Mouse (Mus musculus): ENCODE data around the gene Mtss1l. TPM values are rescaled to one million over a fixed set of nuclear protein-coding genes. Genes with fewer than 3 reads are reported as not detected.

Gene Mtss1l
- polyA plus RNA-seq, 1 experiment from 2014 or later = 0.89 TPM

- no peaks in the 10 kb centered on the region for H3K36me3 ChIP-seq
- peaks cover 4% of the 10 kb centered on the region; the same call in 1 of the 2 replicates for H3K27me3 ChIP-seq
- WGBS (ENCODE audit: insufficient replicate concordance) = 61% methylated on average over 8 of the region's 8 CpGs
- no peak for DNase-seq
- H3K9ac ChIP-seq = no peak overlapping the region
- no peak overlapping the region for H3K4me3 ChIP-seq (replicated peaks)
- H3K27ac ChIP-seq = no peak overlapping the region
- no peak for ATAC-seq (ENCODE audit: low read depth)
- no peak overlapping the region for H3K4me2 ChIP-seq
- H3K9me3 ChIP-seq (replicated peaks) = no peaks in the 10 kb centered on the region
- H3K4me1 ChIP-seq (replicated peaks) = peaks cover 6% of the 10 kb centered on the region
Observed at GRCm38 (mm10) chr8:110786934-110787333, 65.7 kb downstream of the Mtss1l start.

GRCm38 (mm10) chr8:110787411-110787954, 66.2 kb downstream of the Mtss1l start:
- H3K4me3 ChIP-seq (replicated peaks) = no peak overlapping the region
- peaks cover 4% of the 10 kb centered on the region; the same call in 1 of the 2 replicates for H3K27me3 ChIP-seq
- H3K27ac ChIP-seq = no peak overlapping the region
- no peak overlapping the region for H3K4me2 ChIP-seq
- WGBS (ENCODE audit: insufficient replicate concordance) = 71% methylated on average over 9 of the region's 9 CpGs
- DNase-seq (no peak), ATAC-seq (ENCODE audit: low read depth) (no peak)
- H3K9ac ChIP-seq = no peak overlapping the region
- no peaks in the 10 kb centered on the region for H3K9me3 ChIP-seq (replicated peaks)
- peaks cover 6% of the 10 kb centered on the region for H3K4me1 ChIP-seq (replicated peaks)
- H3K36me3 ChIP-seq = no peaks in the 10 kb centered on the region

DNA sequence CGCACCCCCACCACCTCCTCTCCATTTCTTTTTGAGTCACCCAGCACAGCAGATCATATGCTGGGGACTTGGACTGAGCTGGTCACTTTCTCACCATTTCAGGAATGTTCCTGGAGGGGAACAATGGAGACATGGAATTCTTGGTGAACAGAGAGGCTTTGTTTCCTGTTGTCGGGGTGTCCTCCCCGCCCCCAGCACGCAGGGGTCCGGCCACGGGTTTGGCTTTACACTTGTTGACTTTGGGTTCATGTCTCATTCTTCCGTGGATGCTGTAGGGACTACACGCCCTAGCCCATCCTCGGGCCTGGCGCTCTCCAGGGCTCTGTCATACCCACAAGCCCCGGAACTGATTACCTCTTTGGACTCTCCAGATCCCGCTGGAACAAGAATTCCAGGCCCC, 67.7 kb downstream of the Mtss1l start:
- no peak overlapping the region for H3K4me2 ChIP-seq
- DNase-seq (no peak), ATAC-seq (ENCODE audit: low read depth) (no peak)
- H3K36me3 ChIP-seq = no peaks in the 10 kb centered on the region
- no peak overlapping the region for H3K9ac ChIP-seq
- 44% methylated on average over 12 of the region's 12 CpGs for WGBS (ENCODE audit: insufficient replicate concordance)
- H3K27ac ChIP-seq = no peak overlapping the region
- no peaks in the 10 kb centered on the region for H3K9me3 ChIP-seq (replicated peaks)
- peaks cover 6% of the 10 kb centered on the region for H3K4me1 ChIP-seq (replicated peaks)
- no peak overlapping the region for H3K4me3 ChIP-seq (replicated peaks)
- H3K27me3 ChIP-seq = peaks cover 7% of the 10 kb centered on the region; the same call in 1 of the 2 replicates

DNA sequence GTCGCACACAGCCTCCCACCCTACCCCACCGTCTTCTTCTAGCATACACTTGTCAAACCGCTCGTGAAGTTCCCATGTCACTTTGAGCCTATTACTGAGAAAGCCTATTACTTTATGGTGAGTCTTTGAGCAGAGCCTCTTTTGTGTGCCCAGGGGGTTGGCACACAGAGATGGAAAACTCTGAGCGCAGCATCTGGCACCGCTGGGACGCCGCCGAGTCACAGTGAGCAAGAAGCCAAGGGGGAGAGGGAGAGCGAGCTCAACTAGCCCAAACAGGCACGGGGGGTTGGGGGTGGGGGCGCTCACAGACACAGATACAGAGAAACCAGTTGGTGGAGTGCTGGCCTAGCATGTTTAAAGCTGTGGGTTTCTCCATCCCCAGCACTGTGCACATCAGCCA, 68.3 kb downstream of the Mtss1l start:
- Histone ChIP-seq H3K4me2 (no peak overlapping the region), H3K4me1 (replicated peaks) (peaks cover 6% of the 10 kb centered on the region), H3K9me3 (replicated peaks) (no peaks in the 10 kb centered on the region), H3K9ac (no peak overlapping the region), H3K4me3 (replicated peaks) (no peak overlapping the region), H3K27ac (no peak overlapping the region), H3K36me3 (no peaks in the 10 kb centered on the region), H3K27me3 (peaks cover 7% of the 10 kb centered on the region; the same call in 1 of the 2 replicates)
- ATAC-seq (ENCODE audit: low read depth) = no peak
- no peak for DNase-seq
- 49% methylated on average over 12 of the region's 12 CpGs for WGBS (ENCODE audit: insufficient replicate concordance)

- peaks cover 6% of the 10 kb centered on the region for H3K4me1 ChIP-seq (replicated peaks)
- no peak overlapping the region for H3K9ac ChIP-seq
- no peak overlapping the region for H3K4me2 ChIP-seq
- WGBS (ENCODE audit: insufficient replicate concordance) = 27% methylated on average over 6 of the region's 6 CpGs
- no peaks in the 10 kb centered on the region for H3K36me3 ChIP-seq
- DNase-seq = no peak
- H3K9me3 ChIP-seq (replicated peaks) = no peaks in the 10 kb centered on the region
- peaks cover 7% of the 10 kb centered on the region; the same call in 1 of the 2 replicates for H3K27me3 ChIP-seq
- H3K4me3 ChIP-seq (replicated peaks) = no peak overlapping the region
- ATAC-seq (ENCODE audit: low read depth) = no peak
- no peak overlapping the region for H3K27ac ChIP-seq
Observed at GRCm38 (mm10) chr8:110790270-110790669, 69.0 kb downstream of the Mtss1l start.

Other genes starting within 250 kb of the Mtss1l start
- 14.6 and 17.2 TPM in 2 replicates for gene Vac14, start 102.9 kb upstream of the Mtss1l start, polyA plus RNA-seq (2015; fragmentation: Nextera tagmentation; extraction: Ambion mirVana)
- gene Il34, start 84.4 kb downstream of the Mtss1l start, polyA plus RNA-seq (2015; fragmentation: Nextera tagmentation; extraction: Ambion mirVana) = 0.06 and 0.14 TPM in 2 replicates
- 32.0 and 36.5 TPM in 2 replicates for gene Cog4, start 125.1 kb downstream of the Mtss1l start, polyA plus RNA-seq (2015; fragmentation: Nextera tagmentation; extraction: Ambion mirVana)
- 75.4 and 92.7 TPM in 2 replicates for gene Sf3b3, start 125.3 kb downstream of the Mtss1l start, polyA plus RNA-seq (2015; fragmentation: Nextera tagmentation; extraction: Ambion mirVana)
- 2.8 and 3.0 TPM in 2 replicates for gene Fuk, start 181.0 kb downstream of the Mtss1l start, polyA plus RNA-seq (2015; fragmentation: Nextera tagmentation; extraction: Ambion mirVana)
- gene St3gal2, start 198.4 kb downstream of the Mtss1l start, polyA plus RNA-seq (2015; fragmentation: Nextera tagmentation; extraction: Ambion mirVana) = 21.0 and 25.2 TPM in 2 replicates